Mouse (Mus musculus) forebrain, embryonic 14.5 days (tissue): ENCODE measurements around the gene Camkk2. TPM values are rescaled to one million over a fixed set of nuclear protein-coding genes. Genes with fewer than 3 reads are reported as not detected.

ENCODE experiments used
- ATAC-seq: fragments of 200-750 bp; cut with Nextera tagmentation; 2 replicates; pipeline ENCODE4 v1.8.0; 2017; ENCODE audit warnings: mild to moderate bottlenecking, moderate library complexity
- DNase-seq: peaks from one replicate; pipeline ENCODE4 v3.0.0-alpha.2; 2015; ENCODE audit warnings: low spot score
- H3K27ac ChIP-seq: fragments of 300-500 bp; sonication (generic); 2 replicates; pipeline ENCODE4 v1.5.1; 2014; ENCODE audit warnings: low read depth, mild to moderate bottlenecking, control low read depth, low read length, moderate library complexity
- H3K27me3 ChIP-seq: fragments of 300-500 bp; sonication (generic); replicated peaks from 2 replicates; pipeline ENCODE4 v1.6.1; 2014; ENCODE audit warnings: low read length, control low read depth, mixed read lengths; ENCODE audit not compliant: control insufficient read depth, insufficient read depth
- H3K36me3 ChIP-seq: fragments of 300-500 bp; sonication (generic); 2 replicates; pipeline ENCODE4 v1.6.1; 2014; ENCODE audit warnings: low read length, control low read depth; ENCODE audit not compliant: control insufficient read depth, insufficient read depth
- H3K4me1 ChIP-seq: fragments of 300-500 bp; sonication (generic); 2 replicates; pipeline ENCODE4 v1.6.1; 2014; ENCODE audit warnings: antibody characterized with exemption, low read length, control low read depth; ENCODE audit not compliant: control insufficient read depth, insufficient read depth
- H3K4me2 ChIP-seq: fragments of 300-500 bp; sonication (generic); 2 replicates; pipeline ENCODE4 v1.6.1; 2014; ENCODE audit warnings: mild to moderate bottlenecking, control low read depth, low read length
- H3K4me3 ChIP-seq: fragments of 300-500 bp; sonication (generic); 2 replicates; pipeline ENCODE4 v1.5.1; 2014; ENCODE audit warnings: low read depth, low read length, control low read depth
- H3K9ac ChIP-seq: fragments of 300-500 bp; sonication (generic); 2 replicates; pipeline ENCODE4 v1.6.1; 2014; ENCODE audit warnings: mild to moderate bottlenecking, low read length, control low read depth, moderate library complexity
- H3K9me3 ChIP-seq: fragments of 300-500 bp; sonication (generic); replicated peaks from 2 replicates; pipeline ENCODE4 v1.6.1; 2016; ENCODE audit warnings: low read length, control low read depth, mixed read lengths; ENCODE audit not compliant: control insufficient read depth
- WGBS: fragments of 180-500 bp; shearing (Covaris S2); extraction: QIAGEN DNeasy Blood & Tissue Kit; methylation state at CpG from one replicate; pipeline ENCODE4 v1.1.7; 2014; 5-methylcytosine and 5-hydroxymethylcytosine counted together
- polyA plus RNA-seq: library from polyadenylated mRNA; unstranded; fragments of >200 nt; fragmentation: Nextera tagmentation; extraction: Ambion mirVana; gene quantifications from 2 replicates; pipeline ENCODE4 v1.2.1, GENCODE M21; 2014

Camkk2 gene
- polyA plus RNA-seq, 1 experiment from 2014 or later, result 32.6 TPM

DNA sequence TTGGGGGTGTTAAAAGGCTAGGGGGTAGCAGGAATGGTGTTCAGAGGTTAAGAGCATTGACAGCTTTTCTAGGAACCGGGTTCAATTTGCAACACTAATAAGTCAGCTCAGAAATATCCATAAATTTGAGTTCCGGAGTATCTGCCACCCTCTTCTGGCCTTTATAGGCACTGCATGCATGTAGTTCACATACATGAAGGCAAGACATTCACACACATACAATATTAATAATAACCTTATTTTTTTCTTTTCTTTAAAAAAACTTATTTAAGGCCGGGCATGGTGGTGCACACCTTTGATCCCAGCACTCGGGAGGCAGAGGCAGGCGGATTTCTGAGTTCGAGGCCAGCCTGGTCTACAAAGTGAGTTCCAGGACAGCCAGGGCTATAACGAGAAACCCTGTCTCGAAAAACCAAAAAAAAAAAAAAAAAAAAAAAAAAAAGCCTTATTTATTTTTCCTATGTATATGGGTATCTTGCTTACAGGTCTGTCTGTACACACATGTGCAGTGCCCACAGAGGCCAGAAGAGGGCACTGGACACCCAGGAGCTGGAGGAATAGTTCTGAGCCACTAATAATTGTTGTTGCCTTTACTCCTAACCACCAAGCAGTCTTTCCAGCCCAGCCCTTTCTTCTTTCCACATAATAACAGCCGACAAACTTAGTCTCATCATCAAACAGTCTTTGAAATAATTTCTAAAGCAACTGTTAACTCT lies 32.3 kb upstream of the Camkk2 start:
- no peak overlapping the region for H3K27ac ChIP-seq
- 91% methylated on average over 9 of the region's 9 CpGs for WGBS
- peak; percentile 70 for DNase-seq
- peaks cover 84% of the 10 kb centered on the region for H3K36me3 ChIP-seq
- no peaks in the 10 kb centered on the region for H3K4me1 ChIP-seq
- H3K4me3 ChIP-seq, result no peak overlapping the region
- ATAC-seq, result no peak
- H3K9ac ChIP-seq, result no peak overlapping the region
- H3K27me3 ChIP-seq, result no peaks in the 10 kb centered on the region
- no peak overlapping the region for H3K4me2 ChIP-seq
- H3K9me3 ChIP-seq, result no peaks in the 10 kb centered on the region

DNA sequence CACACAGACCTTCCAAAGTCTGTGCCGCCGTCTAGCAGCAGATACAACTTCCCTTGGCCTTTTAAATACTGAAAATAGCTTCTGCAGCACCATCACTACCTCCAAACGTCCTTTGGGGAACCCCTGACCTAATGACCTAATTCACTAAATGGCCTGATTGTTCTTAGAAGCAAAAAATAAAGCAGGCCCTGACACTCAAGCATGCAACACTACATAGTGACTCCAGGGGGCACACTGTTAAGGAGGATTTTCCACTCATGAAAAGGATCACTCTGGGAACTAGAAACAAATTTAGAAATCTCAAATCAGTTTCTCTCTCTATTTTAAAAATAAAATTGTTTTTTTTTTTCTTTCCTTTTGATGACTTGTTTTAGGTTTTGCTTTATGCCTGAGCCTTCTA lies 26.3 kb upstream of the Camkk2 start:
- Histone ChIP-seq H3K4me1 (no peaks in the 10 kb centered on the region), H3K9me3 (no peaks in the 10 kb centered on the region), H3K27me3 (no peaks in the 10 kb centered on the region), H3K4me2 (no peak overlapping the region), H3K27ac (no peak overlapping the region), H3K9ac (no peak overlapping the region), H3K36me3 (peaks cover 95% of the 10 kb centered on the region), H3K4me3 (no peak overlapping the region)
- DNase-seq (no peak), ATAC-seq (no peak)
- 57% methylated on average over 3 of the region's 3 CpGs for WGBS

DNA sequence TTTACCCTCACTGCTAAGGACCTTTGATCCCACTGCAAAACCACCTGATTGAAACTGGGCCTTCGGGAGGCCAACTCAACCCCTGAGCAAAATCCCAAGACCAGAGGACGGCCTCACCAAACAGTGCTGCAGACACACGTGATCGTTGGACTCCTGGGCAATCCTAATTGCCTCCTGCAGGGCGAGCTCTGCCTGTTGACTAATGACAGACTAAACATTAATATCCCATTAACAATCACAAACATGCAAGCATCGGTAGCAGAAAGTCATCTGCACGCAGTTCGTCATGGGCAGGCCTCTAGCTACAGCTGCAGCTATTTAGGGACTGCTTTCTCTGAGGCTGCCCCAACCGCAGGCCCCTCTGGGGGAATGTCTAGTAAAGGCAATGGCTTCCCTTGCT lies 23.5 kb upstream of the Camkk2 start:
- H3K4me2 ChIP-seq, result no peak overlapping the region
- no peaks in the 10 kb centered on the region for H3K9me3 ChIP-seq
- DNase-seq (no peak), ATAC-seq (no peak)
- no peak overlapping the region for H3K4me3 ChIP-seq
- H3K4me1 ChIP-seq, result peaks cover 8% of the 10 kb centered on the region; the same call in 1 of the 2 replicates
- no peaks in the 10 kb centered on the region for H3K27me3 ChIP-seq
- peaks cover 99% of the 10 kb centered on the region for H3K36me3 ChIP-seq
- H3K9ac ChIP-seq, result no peak overlapping the region
- WGBS, result 82% methylated on average over 9 of the region's 9 CpGs
- H3K27ac ChIP-seq, result no peak overlapping the region

DNA sequence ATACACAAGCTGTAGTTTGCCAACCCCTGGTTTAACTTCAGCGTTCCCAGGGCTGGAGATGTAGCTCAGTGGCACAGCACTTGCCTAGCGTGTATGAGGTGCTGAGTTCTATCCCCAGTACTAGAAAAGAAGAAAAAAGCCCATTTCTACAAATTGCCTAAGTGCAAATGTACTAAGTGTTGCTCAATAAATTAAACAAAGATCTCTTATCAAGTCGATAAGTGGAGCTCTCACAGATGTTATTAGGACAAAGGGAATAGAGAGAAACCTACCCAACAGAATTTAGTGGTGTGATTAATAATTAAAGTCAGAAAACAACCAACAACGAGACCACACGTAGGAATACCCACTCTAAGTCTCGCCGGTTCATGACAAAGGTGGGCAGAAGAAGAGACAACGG lies 22.5 kb upstream of the Camkk2 start:
- WGBS, result 95% methylated on average over 8 of the region's 8 CpGs
- peaks cover 96% of the 10 kb centered on the region for H3K36me3 ChIP-seq
- no peak overlapping the region for H3K4me2 ChIP-seq
- no peak overlapping the region for H3K27ac ChIP-seq
- no peak overlapping the region for H3K4me3 ChIP-seq
- no peaks in the 10 kb centered on the region for H3K9me3 ChIP-seq
- peaks cover 8% of the 10 kb centered on the region; the same call in 1 of the 2 replicates for H3K4me1 ChIP-seq
- H3K27me3 ChIP-seq, result no peaks in the 10 kb centered on the region
- no peak overlapping the region for H3K9ac ChIP-seq
- DNase-seq, result no peak
- no peak for ATAC-seq

DNA sequence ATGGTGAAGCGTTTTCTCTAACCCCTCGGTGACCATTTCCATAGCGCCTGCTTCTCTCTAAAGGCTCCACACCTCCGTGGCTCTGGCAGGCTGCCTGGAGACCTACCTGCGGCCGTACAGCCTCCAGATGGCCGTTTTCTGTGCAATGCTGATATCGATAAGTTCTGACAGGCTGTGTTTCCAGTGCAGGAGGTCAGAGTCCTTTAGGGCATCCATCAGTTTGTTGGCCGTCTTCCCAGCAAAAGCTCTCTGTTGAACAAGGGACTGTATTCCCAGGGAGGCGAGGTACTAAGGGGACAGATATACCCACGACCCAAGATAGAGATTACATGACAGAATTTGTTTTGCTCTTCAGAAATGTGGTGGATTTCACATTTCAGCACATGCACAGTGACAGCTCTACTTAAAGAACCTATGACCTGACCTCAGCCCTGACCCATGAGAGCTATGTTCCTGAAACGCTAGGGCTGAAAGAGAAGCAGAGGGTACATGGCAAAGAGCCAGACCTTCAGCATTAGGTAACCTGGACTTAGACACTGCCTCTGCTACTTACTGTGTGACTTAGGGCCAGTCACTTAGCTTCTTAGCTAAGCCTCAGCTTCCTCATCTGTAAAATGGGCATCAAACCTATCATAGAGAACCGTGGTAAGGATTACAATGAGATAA lies 21.3 kb upstream of the Camkk2 start:
- no peaks in the 10 kb centered on the region for H3K27me3 ChIP-seq
- WGBS, result 78% methylated on average over 13 of the region's 13 CpGs
- H3K4me1 ChIP-seq, result peaks cover 8% of the 10 kb centered on the region; the same call in 1 of the 2 replicates
- H3K9me3 ChIP-seq, result no peaks in the 10 kb centered on the region
- no peak overlapping the region for H3K4me2 ChIP-seq
- ATAC-seq, result no peak
- H3K36me3 ChIP-seq, result peaks cover 96% of the 10 kb centered on the region
- peak overlapping the region; percentile 65; the same call in 1 of the 2 replicates for H3K27ac ChIP-seq
- H3K9ac ChIP-seq, result no peak overlapping the region
- H3K4me3 ChIP-seq, result no peak overlapping the region
- no peak for DNase-seq

DNA sequence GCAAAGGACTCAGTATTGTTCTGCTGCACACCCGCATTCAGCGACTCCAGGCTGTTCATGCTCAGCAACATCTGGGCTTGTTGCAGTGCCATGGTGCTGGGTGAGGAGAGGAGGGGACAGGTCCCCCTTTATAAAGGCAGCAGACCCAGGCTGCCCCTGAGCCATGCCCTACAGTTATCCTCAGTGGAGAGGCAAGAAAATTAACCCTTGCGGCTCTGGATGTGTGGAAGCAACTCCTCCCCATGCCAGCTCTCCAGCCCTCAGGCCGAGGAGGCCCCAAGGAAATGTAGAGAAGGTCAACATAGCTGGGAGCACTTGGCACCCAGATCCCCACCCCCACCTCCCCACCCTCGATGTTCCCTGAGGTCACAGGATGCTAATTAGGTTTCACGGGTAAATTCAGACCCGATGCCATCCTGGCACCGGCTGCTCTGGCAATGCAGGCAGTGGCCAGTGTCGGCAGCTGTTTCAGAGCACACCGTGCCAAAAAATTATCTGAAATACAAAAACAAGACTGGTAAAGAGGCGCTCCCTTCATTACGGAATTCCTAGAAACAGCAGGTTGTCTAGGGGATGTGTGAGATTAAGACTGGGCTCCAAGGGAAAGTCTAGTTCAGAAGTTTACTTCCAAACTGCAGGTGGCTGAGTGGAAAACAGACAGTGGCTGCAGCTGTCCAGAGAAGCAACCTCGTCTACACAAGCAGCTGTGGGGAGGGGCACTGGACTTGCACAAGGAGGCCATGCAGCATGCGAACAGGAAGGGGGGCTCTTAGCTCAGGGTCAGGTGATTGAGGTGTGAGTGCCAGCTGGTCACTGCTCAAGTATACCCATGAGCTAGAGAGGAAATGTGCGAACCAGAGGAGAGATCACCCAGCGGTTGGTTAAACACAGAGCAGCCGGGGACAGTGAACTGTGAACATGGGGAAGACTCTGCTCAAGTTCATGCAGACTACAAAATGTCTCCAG lies 20.5 kb upstream of the Camkk2 start:
- no peaks in the 10 kb centered on the region for H3K9me3 ChIP-seq
- no peak overlapping the region for H3K9ac ChIP-seq
- peaks cover 96% of the 10 kb centered on the region for H3K36me3 ChIP-seq
- DNase-seq (no peak), ATAC-seq (peak; percentile 38; the same call in 1 of the 2 replicates)
- H3K27ac ChIP-seq, result peak overlapping the region; percentile 65
- H3K4me2 ChIP-seq, result no peak overlapping the region
- 71% methylated on average over 17 of the region's 17 CpGs for WGBS
- no peak overlapping the region for H3K4me3 ChIP-seq
- no peaks in the 10 kb centered on the region for H3K27me3 ChIP-seq
- peaks cover 8% of the 10 kb centered on the region; the same call in 1 of the 2 replicates for H3K4me1 ChIP-seq

DNA sequence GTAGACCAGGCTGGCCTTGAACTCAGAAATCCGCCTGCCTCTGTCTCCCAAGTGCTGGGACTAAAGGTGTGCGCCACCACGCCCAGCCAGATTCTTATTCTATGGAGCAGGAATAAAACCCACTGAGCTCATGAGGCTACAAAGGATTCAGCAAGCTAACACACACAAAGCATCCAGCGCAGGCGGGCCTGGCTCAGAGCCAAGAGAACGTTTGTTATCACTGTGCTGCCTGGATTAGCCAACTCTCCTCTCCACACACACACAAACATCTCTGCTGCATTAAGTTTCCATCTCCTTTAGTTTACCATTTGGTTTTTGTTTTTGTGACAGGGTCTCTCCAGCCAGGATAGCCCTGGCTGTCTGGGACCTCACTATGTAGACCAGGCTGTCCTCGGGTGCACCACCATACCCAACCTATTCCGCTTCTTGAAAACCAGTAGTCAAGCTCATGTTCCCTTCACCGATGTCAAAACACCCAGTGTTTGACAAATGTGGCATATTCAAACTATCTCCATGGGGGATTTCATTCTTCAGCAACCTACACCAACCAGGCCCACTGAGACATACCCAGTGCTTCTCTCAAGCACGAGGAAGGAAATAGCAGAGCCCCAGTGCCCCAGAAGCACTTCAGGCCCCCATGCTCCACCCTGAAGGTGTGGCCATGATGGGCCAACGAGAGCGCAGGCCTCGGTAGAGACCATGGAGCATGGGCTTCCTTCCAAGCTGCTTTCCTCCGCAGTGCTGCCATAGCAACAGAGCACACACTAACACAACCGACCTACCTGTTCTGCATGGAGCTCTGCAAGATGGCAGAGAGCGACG lies 19.6 kb upstream of the Camkk2 start:
- DNase-seq (peak; percentile 87), ATAC-seq (peak; percentile 67)
- Histone ChIP-seq H3K27ac (peak overlapping the region; percentile 65), H3K27me3 (no peaks in the 10 kb centered on the region), H3K9me3 (no peaks in the 10 kb centered on the region), H3K36me3 (peaks cover 94% of the 10 kb centered on the region), H3K4me2 (no peak overlapping the region), H3K4me1 (peaks cover 8% of the 10 kb centered on the region; the same call in 1 of the 2 replicates), H3K9ac (no peak overlapping the region), H3K4me3 (no peak overlapping the region)
- WGBS, result 45% methylated on average over 17 of the region's 17 CpGs

DNA sequence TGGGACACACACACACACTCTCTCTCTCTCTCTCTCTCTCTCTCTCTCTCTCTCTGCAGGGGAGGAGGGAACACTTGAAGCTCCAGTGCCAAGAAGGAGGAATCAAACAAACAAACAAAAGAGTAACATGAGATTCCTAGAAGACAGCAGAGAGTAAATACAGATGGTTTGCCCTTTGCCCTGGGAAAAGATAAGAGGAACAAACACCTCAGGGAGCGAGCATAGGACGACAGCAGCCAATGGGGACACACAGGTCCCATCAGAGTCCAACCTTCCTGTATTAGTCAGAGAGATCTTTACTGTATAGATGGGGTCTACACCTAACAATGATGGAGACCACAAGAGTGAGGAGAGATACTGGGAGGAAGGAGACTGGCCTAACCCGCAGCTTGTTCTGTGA lies 18.7 kb upstream of the Camkk2 start:
- ATAC-seq (no peak), DNase-seq (no peak)
- Histone ChIP-seq H3K36me3 (peaks cover 93% of the 10 kb centered on the region), H3K27me3 (no peaks in the 10 kb centered on the region), H3K4me2 (no peak overlapping the region), H3K4me1 (peaks cover 8% of the 10 kb centered on the region; the same call in 1 of the 2 replicates), H3K27ac (0 out of 2 replicates have a peak overlapping the region, but pooled peaks have one; percentile 65), H3K4me3 (no peak overlapping the region), H3K9ac (no peak overlapping the region), H3K9me3 (no peaks in the 10 kb centered on the region)
- WGBS, result 93% methylated on average over 3 of the region's 3 CpGs
